Mouse (Mus musculus): ENCODE data around the gene Dhx32.

The Dhx32 gene

DNA sequence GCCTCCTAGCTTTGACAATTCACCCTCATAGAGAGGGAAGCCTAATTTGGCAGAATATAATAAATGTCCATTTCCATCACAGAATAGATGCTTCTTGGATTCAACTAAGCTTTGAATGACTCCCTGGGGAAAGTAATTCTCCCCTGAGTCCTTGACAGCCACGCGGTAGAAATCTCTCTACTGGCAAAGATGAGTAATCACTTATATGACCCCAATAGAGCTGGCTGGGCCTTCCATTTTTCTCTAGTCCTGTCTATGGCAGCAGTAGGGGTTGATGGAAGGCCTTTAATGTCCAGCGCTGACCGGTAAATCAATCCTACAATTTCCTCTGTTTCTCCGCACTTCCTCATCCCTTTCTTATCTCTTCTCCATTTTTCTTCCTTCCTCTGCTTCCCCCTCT is 7.3 kb downstream of the Dhx32 start:
- DNase-seq (ENCODE audit: low read depth, low spot score) = no peak

DNA sequence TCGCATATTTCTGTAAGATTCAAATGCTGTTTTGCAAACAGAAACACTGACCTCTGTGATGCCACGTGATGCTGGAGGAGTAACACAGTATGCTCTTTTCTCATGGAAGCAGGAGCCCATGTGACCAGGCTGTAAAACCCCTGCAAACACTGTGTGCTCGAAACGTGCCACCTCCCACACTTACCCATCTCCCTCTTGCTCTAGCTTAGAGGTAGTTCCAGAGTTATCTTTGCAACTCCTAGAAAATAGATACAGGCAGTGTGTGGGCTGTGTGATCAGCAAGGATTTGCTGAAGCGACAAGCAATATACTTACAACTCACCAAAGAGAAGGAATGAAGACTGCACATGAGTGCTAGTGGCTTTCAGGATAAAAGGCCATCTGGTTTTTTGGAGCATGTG is 14.0 kb downstream of the Dhx32 start:
- DNase-seq (ENCODE audit: low read depth, low spot score) = no peak

DNA sequence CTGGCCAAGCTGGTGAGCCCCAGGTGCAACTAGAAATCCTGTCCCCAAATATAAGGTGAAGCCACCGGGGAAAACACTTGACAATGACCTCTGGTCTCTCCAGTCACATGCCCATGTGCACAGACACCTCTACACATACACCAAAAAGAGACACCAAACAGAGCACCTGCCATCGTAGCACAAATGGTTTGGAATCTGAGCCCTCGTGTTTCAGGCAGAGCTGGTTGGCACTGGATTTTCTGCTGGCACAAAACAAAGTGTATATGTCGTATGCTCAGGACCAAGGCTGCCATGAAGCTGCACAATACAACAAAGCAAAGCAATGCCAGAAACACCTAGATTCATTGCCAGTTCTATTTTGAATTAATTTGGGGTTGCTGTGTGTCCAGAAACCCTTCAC is 14.5 kb downstream of the Dhx32 start:
- DNase-seq (ENCODE audit: low read depth, low spot score) = no peak

DNA sequence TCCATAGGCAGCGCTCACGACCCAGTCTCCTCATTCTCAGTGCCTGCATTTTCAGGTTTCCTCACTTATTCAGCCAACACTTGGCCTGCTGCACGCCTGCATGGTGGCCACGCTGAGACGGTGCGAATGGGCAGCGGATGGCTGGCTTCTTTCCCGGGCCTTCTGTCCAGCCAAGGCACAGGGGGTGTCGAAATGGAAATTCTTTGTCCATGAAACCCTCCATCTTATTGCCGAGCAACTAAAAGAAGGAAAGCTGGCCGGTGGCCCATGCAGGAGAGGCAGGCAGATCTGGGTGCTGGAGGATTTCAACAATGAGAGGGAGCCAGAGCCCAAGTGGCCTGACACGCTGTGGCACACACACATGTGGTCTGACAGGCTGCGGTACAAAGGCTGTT is 16.7 kb downstream of the Dhx32 start:
- DNase-seq (ENCODE audit: low read depth, low spot score) = no peak

DNA sequence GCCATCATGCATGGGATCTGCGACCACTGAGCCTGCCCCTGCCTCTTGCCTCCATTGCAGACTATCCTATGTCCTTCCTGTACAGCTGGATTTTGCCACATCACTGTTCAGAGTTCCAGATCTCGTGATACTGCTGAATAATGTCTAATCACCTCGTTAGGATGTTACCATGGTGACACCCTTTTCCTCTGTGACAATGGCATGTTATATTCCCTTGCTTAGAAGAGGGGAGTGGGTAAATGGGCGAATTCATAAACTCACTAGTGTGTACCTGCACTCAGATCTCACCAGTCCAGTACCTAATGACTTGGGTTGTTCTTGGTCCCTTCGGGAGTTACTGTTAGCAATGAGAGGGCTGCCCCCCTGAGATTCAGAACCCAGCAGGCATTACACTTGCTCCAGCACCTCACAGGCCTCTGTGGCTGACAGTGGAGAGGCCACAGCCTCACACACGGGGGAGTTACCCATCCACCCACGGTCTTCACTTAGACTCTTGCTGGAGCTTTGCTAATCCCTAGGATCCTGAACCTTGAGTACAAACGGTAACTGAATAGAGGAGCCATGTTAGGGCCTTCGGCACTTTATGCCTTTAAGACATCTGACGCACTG is 17.2 kb downstream of the Dhx32 start:
- DNase-seq (ENCODE audit: low read depth, low spot score) = no peak

DNA sequence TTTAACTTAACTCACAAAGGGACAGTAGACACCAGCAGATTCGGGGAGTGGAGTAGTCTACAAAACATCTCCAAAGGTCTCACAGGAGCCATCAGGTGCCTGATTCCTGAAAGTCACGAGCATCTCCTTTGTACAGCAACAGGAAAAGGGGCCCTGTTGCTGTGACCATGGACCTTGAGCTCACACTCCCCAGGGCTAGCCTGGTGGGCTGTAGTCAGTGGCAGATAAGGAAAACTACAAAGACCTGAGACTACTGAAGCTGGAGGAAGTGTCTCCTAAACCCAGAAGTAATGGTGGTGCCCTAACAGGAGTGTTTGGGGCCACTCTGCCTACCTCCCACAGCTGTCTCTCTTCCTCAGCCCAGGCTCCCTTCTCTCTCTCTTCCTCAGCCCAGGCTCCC is 18.1 kb downstream of the Dhx32 start:
- DNase-seq (ENCODE audit: low read depth, low spot score) = no peak

DNA sequence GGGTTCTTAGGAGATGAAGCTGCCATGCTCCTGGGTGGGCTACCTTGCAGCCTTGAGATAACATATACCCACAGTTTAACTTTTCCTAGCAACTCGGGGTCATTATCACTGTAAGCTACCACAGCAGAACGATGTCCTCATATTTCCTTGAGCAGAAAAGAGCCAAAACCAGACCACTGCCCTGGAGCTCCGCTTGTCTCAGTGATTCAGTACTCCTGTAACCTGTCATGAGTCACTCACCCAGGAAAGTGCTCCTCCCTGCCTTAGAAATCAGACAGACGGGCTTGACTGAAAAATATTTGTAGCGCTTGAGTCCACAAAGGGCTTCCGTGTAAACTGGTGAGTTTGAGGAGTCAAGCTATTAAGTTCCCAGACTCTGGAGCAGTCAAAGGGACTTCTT is 19.8 kb downstream of the Dhx32 start:
- DNase-seq (ENCODE audit: low read depth, low spot score) = no peak

DNA sequence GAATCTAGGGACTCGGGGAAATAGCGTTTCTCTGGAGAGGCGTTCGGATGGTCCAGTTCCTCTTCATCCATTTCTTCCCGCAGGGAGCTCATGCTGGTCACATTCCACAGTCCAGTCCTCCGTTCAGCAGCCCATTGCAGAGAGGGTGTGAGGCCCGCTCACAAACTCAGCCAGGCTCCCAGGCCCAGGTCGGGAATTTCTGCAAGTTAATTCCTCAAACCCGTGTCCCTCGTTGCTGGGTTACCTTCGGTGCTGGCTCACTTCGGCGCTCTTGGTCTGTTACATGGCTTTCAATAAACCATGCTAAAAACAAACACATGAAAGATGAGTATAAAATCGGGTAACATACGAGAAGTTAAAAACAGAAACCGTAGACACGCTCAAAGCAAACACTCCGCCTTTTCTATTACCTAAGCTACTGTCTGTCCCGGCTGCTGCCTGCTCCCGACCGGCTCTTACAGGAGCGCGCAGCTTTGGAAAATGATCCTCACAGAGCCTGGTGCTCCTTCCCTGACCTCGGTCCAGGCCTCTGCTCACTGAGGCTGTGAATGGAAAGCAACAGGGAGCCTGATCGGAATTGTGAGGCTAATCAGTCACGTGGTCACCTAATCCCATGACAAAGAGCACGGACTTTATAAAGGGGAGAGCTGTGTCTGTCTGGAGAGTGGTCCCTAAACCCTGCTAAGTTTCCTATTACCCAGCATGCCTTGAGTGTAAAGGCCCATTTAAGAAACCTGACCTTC is 22.7 kb downstream of the Dhx32 start:
- DNase-seq (ENCODE audit: low read depth, low spot score) = peak; percentile 50

DNA sequence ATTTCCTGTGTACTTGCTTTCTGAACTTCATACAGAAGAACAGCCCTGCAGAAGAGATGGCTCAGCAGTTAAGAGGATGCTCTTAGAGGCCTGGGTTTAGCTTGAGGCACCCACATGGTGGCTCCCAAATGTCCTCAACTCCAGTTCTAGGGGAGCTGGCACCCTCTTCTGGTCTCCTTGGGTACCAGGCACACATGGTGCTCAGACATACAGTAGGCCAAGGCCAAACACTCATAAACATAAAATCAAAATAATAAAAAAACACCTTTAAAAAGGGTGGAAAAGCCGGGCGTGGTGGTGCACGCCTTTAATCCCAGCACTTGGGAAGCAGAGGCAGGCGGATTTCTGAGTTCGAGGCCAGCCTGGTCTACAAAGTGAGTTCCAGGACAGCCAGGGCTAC is 23.8 kb downstream of the Dhx32 start:
- no peak for DNase-seq (ENCODE audit: low read depth, low spot score)

DNA sequence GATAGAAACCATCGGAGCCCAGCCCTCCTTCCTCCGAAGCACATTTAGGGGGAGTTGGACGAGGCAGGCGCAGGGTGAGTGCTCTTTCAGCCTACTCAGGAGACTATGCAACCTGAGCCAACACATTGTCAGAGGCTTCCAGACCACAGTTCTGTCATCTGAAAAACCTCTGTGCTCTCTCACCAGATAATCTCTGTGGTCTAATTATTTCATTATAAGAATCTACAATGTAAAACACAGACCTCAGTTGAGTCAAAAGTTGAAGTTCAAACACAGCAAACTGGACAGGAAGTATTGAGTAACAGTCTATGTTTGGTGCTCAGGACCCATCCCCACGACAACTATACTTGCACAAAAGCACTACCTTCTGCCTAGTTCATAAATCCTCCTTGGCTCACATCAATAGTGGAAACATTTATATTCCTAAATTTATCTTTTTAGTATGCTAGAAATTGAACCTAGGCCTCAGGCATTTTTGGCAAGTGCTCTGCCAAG is 24.5 kb downstream of the Dhx32 start:
- DNase-seq (ENCODE audit: low read depth, low spot score) = no peak

DNA sequence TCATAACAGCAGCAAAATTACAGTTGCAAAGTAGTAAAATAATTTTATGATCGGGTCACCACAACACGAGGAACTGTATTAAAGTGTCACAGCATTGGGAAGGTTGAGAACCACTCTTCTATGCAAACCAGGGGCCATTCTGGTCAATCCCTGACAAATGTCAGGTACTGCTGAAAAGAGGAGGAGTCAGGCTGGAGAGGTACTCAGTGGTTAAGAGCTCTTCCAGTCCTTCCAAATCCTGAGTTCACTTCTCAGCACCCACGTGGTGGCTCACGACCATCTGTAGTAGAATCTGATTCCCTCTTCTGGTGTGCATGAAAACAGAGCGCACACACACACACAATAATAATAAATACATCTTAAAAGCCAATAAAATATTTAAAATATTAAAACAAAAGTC is 31.4 kb downstream of the Dhx32 start:
- no peak for DNase-seq (ENCODE audit: low read depth, low spot score)

DNA sequence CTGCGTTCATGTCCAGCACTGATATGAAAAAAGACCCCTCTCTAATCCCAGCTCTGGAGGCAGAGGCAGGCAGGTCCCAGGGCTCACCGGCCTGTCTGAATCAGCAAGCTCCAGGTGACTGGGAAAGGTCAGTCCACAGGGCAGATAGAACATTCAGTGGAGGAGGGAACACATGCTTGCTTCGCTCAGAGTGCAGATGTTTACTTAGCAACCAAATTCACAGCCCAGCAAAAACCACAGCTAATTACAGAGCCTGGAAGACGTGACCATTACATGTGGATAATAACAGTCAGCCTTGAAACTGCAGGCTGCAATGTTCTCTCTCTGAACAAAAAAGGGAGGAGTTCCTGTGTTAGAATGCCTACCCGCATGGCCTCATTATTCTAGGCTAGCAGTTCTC is 31.9 kb downstream of the Dhx32 start:
- DNase-seq (ENCODE audit: low read depth, low spot score) = no peak

DNA sequence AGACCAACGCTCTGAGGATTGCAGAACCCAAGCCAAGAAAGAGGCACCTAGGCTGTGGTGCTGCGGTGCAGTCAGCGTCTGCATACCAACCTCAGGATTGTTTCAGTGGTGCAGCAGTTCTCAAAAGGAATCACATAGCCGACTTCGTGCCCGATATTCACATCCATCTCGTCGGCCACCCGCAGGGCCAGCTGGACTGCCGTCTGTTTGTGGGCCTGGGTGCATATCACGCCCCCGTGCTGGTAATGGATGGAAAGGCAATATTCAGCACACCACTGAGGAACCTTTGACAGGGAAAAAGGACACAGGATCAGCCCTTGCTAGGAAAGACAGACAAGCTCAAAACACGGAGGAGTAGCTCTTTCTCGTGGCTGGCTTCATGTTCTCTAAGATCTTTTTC is 33.8 kb downstream of the Dhx32 start:
- no peak for DNase-seq (ENCODE audit: low read depth, low spot score)

DNA sequence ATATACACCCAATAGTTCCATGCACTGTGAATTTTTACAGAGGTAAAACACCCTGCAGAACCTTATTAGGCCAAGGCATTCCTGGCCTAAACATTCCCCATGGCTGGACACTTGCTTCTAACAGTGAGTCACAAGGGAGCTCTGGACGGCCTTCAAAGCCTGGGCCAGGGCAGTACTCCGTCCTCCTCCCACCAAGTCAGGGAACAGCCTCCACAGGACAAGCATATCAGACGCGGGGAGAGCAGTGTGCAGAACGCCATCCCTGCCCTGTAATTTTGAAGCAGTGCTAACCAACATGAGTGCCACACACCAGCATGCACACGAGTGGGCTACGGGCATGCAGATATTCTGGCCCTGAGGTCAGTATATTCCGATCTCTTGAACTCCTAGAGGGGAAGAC is 35.2 kb downstream of the Dhx32 start:
- DNase-seq (ENCODE audit: low read depth, low spot score) = no peak

DNA sequence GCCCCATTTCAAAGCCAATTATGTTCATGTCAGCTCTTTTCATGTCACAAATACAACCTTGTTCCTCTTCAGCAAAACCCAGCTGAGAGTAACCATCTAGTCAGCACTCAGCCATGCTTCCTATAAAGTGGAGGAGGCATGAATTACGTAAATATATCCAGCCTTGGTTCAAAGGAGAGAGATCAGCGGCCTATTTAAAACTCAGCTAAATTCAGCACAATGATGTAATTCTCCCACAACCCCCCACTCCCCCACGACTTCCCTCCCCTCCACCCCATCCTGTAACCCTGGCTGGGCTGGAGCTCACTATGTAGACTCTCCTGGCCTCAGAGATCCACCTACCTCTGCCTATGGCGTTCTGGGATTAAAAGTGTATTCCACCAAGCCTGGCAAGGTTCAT is 37.8 kb downstream of the Dhx32 start:
- no peak for DNase-seq (ENCODE audit: low read depth, low spot score)

DNA sequence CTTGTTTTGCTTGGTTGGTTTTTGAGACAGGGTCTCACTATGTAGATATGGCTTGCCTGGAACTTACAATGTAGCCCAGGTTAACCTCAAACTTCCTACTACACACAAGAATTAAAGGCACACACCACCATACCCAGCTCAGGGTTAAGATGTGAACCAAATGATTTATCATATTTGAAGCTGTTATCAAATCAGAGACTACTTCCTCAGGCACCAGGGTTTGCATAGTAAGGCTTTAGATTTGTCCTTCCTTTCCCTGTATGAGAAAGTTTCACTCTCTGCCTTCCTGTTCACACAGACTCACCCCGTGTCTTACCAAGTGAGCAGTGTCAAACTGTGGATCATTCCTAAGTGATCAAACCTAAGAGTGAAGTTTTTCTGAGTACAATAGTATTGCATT is 38.3 kb downstream of the Dhx32 start:
- no peak for DNase-seq (ENCODE audit: low read depth, low spot score)

DNA sequence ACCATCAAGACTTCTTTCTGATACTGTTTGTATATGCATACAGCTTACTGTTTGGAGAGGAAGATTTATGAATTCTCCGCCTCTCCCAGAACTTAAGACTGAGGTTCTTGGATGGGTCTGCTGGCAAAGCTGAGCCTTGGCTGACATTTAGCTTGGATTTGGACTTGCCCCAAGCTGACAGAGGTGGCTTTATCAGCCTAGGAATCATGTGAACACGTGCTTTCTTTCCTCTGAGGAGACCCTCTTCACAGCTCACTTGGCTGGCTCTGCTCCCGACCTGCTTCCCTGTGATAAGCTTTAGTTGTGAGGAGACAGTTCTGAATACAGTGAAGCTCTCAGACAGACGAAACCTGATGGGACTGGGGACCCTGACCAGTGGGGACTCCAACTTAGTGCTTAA is 38.9 kb downstream of the Dhx32 start:
- DNase-seq (ENCODE audit: low read depth, low spot score) = no peak

DNA sequence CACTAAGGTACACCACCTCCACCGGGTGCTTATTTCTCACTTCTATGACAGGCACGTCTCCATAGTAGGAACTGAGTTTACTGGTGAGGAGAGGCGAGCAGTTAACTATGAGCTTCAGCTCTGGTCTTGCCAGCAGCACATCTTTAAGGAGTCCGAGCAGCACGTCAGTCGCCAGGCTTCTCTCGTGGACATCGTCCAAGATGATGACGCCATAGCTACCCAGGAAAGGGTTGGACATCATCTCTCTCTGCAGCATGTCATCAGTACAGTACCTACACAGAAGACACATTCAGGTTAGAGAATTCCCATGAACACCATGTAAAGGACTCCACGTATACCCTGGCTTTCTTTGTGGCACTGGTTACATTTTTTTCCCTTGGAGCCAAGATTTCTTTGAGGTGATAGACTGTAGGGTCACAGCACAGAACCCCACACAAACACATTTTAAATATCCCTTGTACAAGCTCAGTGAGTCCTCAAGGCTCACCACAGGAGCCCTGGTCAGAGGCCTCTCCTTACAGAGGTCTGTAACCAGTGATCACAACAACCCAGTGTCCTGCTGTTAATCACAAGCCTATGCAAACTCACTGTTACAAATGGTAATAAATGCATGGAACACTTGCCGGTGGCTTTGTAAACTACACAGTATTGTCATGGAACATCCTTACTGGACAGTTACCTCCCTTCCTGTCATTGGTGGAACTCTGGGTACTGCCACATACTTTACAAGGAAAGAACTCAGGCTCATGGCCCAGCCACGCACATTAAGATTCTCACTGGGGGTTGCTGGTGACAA is 39.8 kb downstream of the Dhx32 start:
- DNase-seq (ENCODE audit: low read depth, low spot score) = no peak

DNA sequence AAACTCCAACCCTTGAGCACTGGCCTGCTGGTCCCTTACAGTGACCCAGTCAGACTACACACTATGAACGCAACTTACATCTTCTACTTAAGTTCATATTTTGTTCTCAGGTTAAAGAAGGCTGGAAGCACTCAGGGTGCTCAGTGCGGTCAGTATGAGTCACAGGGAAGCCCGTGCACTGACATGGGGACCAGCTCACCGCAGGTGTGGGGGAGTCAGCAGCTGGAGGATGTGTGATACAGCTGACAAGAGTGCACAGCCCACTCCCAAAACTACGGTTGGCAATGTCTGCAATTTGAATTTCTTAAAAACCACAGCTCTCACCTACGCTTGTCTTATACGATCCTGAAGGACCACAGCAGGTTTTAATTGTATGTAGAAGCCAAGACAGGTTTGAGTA is 42.0 kb downstream of the Dhx32 start:
- no peak for DNase-seq (ENCODE audit: low read depth, low spot score)

DNA sequence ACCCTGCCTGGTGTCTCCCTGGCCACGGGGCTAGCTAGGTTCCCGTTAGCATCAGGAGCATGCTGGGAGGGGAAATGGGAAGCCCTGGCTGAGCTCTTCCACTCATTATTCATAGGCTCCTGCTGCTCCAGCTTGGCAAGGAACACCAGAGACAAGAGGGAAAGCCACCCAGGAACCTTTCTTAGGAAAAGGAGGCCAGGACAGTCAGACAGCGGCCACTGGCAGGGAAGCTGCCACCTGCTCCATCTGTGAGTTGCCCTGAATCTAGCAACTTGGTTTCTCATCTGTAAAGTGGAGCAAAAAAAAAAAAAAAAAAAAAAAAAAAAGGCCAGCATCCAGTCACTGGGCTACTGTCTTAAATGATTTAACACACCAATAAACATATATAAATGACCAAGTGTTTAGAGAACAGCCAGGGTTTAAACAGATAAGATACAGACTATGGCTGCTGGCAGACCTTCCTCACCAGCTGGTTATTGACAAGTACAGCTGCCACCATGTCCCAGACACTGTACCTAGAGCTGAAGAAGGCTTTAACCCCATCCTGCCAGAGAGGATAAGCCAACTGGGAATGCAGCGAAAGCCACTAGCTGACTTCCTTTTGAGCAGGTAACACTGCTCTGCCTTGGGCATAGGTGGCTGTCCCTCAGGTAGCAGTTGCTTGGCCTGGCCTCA is 50.4 kb downstream of the Dhx32 start:
- DNase-seq (ENCODE audit: low read depth, low spot score) = no peak

DNA sequence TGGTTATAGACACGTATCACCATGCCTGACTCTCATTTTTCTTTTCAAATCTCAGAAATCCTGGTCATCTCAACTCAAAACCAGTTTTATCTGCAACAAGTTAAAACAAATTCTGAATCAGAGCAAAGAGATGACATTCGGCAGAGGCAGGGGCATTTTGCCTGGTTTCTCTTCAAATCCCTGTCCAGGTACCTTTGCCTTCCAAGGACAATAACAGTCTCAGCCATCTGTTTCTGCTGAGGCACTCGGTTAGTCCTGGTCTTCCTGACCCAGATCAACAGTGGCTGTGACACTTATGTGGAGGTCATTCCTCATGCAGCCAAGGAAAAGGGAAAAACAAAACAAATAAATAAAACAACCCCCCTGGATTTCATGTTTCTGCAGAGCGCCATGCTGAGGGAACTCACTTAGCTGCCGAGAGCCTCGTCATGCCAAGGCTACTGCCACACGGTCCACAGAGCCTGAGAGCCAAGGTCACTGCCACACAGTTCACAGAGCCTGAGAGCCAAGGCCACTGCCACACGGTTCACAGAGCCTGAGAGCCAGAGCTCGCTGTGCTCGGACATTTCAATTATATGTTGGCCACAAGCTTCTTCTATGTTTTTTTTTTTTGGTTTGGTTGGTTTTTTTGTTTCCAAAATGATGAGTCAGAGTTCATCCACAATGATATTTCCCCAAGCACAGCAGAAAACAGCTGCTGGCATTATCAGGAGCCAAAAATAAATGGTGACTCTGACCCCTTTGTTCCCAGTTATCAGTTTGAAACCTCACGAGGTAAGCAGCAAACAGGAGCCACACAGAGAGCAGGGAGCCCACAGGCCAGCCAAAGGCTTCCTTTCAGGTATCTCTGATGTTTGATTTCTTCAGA is 52.0 kb downstream of the Dhx32 start:
- DNase-seq (ENCODE audit: low read depth, low spot score) = no peak

Data from embryo, embryonic 11.5 days (tissue).